Mouse (Mus musculus): Measurements from ENCODE around the gene Vwa8.

GRCm38 (mm10) chr14:79118457-79118856, 269.6 kb downstream of the Vwa8 start:
- TF ChIP-seq CTCF (IDR thresholded peaks at IDR 0.05) (no peak), EP300 (IDR thresholded peaks at IDR 0.05) (no peak)
